Mouse (Mus musculus): ENCODE measurements at regions not wholly inside any gene's neighbourhood (a gene's known extent, or its start where the extent isn't known, plus 50 kb on each side); places are given as distances from the start of the nearest gene placed in this dataset.

- H3K27ac ChIP-seq = no peak overlapping the region
- TF ChIP-seq EP300 (IDR thresholded peaks at IDR 0.05; ENCODE audit: insufficient read depth, low read depth, low read length) = no peak
- WGBS = 91% methylated on average over 5 of the region's 5 CpGs
- H3K4me1 ChIP-seq (ENCODE audit: control insufficient read depth, insufficient read depth, low read length) = peaks cover 6% of the 10 kb centered on the region
- no peaks in the 10 kb centered on the region for H3K36me3 ChIP-seq (ENCODE audit: control insufficient read depth, insufficient read depth, low read length)
- H3K9ac ChIP-seq (ENCODE audit: low read depth, low read length) = no peak overlapping the region
- H3K79me2 ChIP-seq (replicated peaks; ENCODE audit: control insufficient read depth, insufficient read depth, low read length) = no peaks in the 10 kb centered on the region
- intact Hi-C loops (cut with DNase I) = no loop called here
- H3K27me3 ChIP-seq (ENCODE audit: control insufficient read depth, insufficient read depth, low read length) = no peaks in the 10 kb centered on the region
- H3K4me3 ChIP-seq = no peak overlapping the region
- no peak for DNase-seq
Observed at GRCm38 (mm10) chr15:36348348-36348747, 659.2 kb downstream of the Zfp706 start.

GRCm38 (mm10) chr15:36347333-36347845 is 660.2 kb downstream of the Zfp706 start:
- peaks cover 5% of the 10 kb centered on the region for H3K4me1 ChIP-seq (ENCODE audit: control insufficient read depth, insufficient read depth, low read length)

GRCm38 (mm10) chr15:36346126-36346525 is 661.4 kb downstream of the Zfp706 start:
- Histone ChIP-seq H3K27me3 (ENCODE audit: control insufficient read depth, insufficient read depth, low read length) (no peaks in the 10 kb centered on the region), H3K27ac (peak overlapping the region; percentile 28; the same call in 1 of the 2 replicates)
- intact Hi-C loops (cut with DNase I) = no loop called here

More at GRCm38 (mm10) chr15:36347333-36347845, 660.2 kb downstream of the Zfp706 start:
- Histone ChIP-seq H3K27me3 (ENCODE audit: control insufficient read depth, insufficient read depth, low read length) (no peaks in the 10 kb centered on the region), H3K36me3 (ENCODE audit: control insufficient read depth, insufficient read depth, low read length) (no peaks in the 10 kb centered on the region), H3K27ac (no peak overlapping the region), H3K9ac (ENCODE audit: low read depth, low read length) (no peak overlapping the region), H3K79me2 (replicated peaks; ENCODE audit: control insufficient read depth, insufficient read depth, low read length) (no peaks in the 10 kb centered on the region), H3K4me3 (no peak overlapping the region)
- no peak for TF ChIP-seq EP300 (IDR thresholded peaks at IDR 0.05; ENCODE audit: insufficient read depth, low read depth, low read length)
- no peak for TF ChIP-seq CTCF (IDR thresholded peaks at IDR 0.05)
- no peak for TF ChIP-seq POLR2A (IDR thresholded peaks at IDR 0.05; ENCODE audit: insufficient read depth, low read depth, low read length)
- DNase-seq = no peak
- 46% methylated on average over 4 of the region's 4 CpGs for WGBS
- intact Hi-C loops (cut with DNase I) = no loop called here

GRCm38 (mm10) chr15:36345413-36345812 is 662.2 kb downstream of the Zfp706 start:
- no peak overlapping the region for H3K27ac ChIP-seq
- H3K27me3 ChIP-seq (ENCODE audit: control insufficient read depth, insufficient read depth, low read length) = no peaks in the 10 kb centered on the region
- no peak overlapping the region for H3K9ac ChIP-seq (ENCODE audit: low read depth, low read length)
- H3K4me3 ChIP-seq = no peak overlapping the region
- 52% methylated on average over 4 of the region's 4 CpGs for WGBS
- DNase-seq = no peak
- peaks cover 2% of the 10 kb centered on the region for H3K4me1 ChIP-seq (ENCODE audit: control insufficient read depth, insufficient read depth, low read length)
- TF ChIP-seq CTCF (IDR thresholded peaks at IDR 0.05) (no peak), POLR2A (IDR thresholded peaks at IDR 0.05; ENCODE audit: insufficient read depth, low read depth, low read length) (no peak), EP300 (IDR thresholded peaks at IDR 0.05; ENCODE audit: insufficient read depth, low read depth, low read length) (no peak)
- intact Hi-C loops (cut with DNase I) = no loop called here
- no peaks in the 10 kb centered on the region for H3K79me2 ChIP-seq (replicated peaks; ENCODE audit: control insufficient read depth, insufficient read depth, low read length)
- no peaks in the 10 kb centered on the region for H3K36me3 ChIP-seq (ENCODE audit: control insufficient read depth, insufficient read depth, low read length)

More at GRCm38 (mm10) chr15:36346126-36346525, 661.4 kb downstream of the Zfp706 start:
- H3K79me2 ChIP-seq (replicated peaks; ENCODE audit: control insufficient read depth, insufficient read depth, low read length) = no peaks in the 10 kb centered on the region
- H3K4me3 ChIP-seq = no peak overlapping the region
- no peak overlapping the region for H3K9ac ChIP-seq (ENCODE audit: low read depth, low read length)
- TF ChIP-seq EP300 (IDR thresholded peaks at IDR 0.05; ENCODE audit: insufficient read depth, low read depth, low read length) = no peak
- no peak for TF ChIP-seq POLR2A (IDR thresholded peaks at IDR 0.05; ENCODE audit: insufficient read depth, low read depth, low read length)
- TF ChIP-seq CTCF (IDR thresholded peaks at IDR 0.05) = no peak
- peaks cover 3% of the 10 kb centered on the region for H3K4me1 ChIP-seq (ENCODE audit: control insufficient read depth, insufficient read depth, low read length)
- 12% methylated on average over 5 of the region's 5 CpGs for WGBS
- no peaks in the 10 kb centered on the region for H3K36me3 ChIP-seq (ENCODE audit: control insufficient read depth, insufficient read depth, low read length)
- DNase-seq = no peak

GRCm38 (mm10) chr15:36339971-36340550 is 667.5 kb downstream of the Zfp706 start:
- H3K4me3 ChIP-seq = no peak overlapping the region
- no peaks in the 10 kb centered on the region for H3K79me2 ChIP-seq (replicated peaks; ENCODE audit: control insufficient read depth, insufficient read depth, low read length)
- WGBS = 77% methylated on average over 5 of the region's 5 CpGs
- intact Hi-C loops (cut with DNase I) = no loop called here
- no peaks in the 10 kb centered on the region for H3K27me3 ChIP-seq (ENCODE audit: control insufficient read depth, insufficient read depth, low read length)
- no peaks in the 10 kb centered on the region for H3K36me3 ChIP-seq (ENCODE audit: control insufficient read depth, insufficient read depth, low read length)
- DNase-seq = no peak
- no peaks in the 10 kb centered on the region for H3K4me1 ChIP-seq (ENCODE audit: control insufficient read depth, insufficient read depth, low read length)
- no peak overlapping the region for H3K27ac ChIP-seq
- no peak overlapping the region for H3K9ac ChIP-seq (ENCODE audit: low read depth, low read length)
- no peak for TF ChIP-seq EP300 (IDR thresholded peaks at IDR 0.05; ENCODE audit: insufficient read depth, low read depth, low read length)
- no peak for TF ChIP-seq POLR2A (IDR thresholded peaks at IDR 0.05; ENCODE audit: insufficient read depth, low read depth, low read length)
- no peak for TF ChIP-seq CTCF (IDR thresholded peaks at IDR 0.05)

- DNase-seq = no peak
- 87% methylated on average over 2 of the region's 2 CpGs for WGBS
- H3K27ac ChIP-seq = no peak overlapping the region
- no peak for TF ChIP-seq EP300 (IDR thresholded peaks at IDR 0.05; ENCODE audit: insufficient read depth, low read depth, low read length)
- TF ChIP-seq POLR2A (IDR thresholded peaks at IDR 0.05; ENCODE audit: insufficient read depth, low read depth, low read length) = no peak
- TF ChIP-seq CTCF (IDR thresholded peaks at IDR 0.05) = no peak
- H3K27me3 ChIP-seq (ENCODE audit: control insufficient read depth, insufficient read depth, low read length) = no peaks in the 10 kb centered on the region
- intact Hi-C loops (cut with DNase I) = no loop called here
- no peak overlapping the region for H3K4me3 ChIP-seq
- H3K9ac ChIP-seq (ENCODE audit: low read depth, low read length) = no peak overlapping the region
- H3K4me1 ChIP-seq (ENCODE audit: control insufficient read depth, insufficient read depth, low read length) = no peaks in the 10 kb centered on the region
- H3K79me2 ChIP-seq (replicated peaks; ENCODE audit: control insufficient read depth, insufficient read depth, low read length) = no peaks in the 10 kb centered on the region
- no peaks in the 10 kb centered on the region for H3K36me3 ChIP-seq (ENCODE audit: control insufficient read depth, insufficient read depth, low read length)
Observed at GRCm38 (mm10) chr15:36338766-36339165, 668.8 kb downstream of the Zfp706 start.

Measured in heart, adult 2 months (tissue).